ENCODE assay signal across 25 mouse cellular contexts in genomic region chr2:149812899-149813298, GRCm38 (mm10). TPM values are rescaled to one million over a fixed set of nuclear protein-coding genes. Genes with fewer than 3 reads are reported as not detected.
"Had no signal": no experiment of that assay in that cellular context is flagged by ENCODE, and none has a peak within 500 bp of the region (broad histone marks: within the 10 kb centered on the region; RNA-seq: fewer than 3 reads in every experiment).

No protein-coding gene starts in this region.

- ATAC-seq: midbrain, embryonic 13.5 days; midbrain, embryonic 16.5 days had no signal

- H3K4me2 ChIP-seq: lung, embryonic 14.5 days; midbrain, embryonic 13.5 days; neural tube, embryonic 13.5 days; neural tube, embryonic 15.5 days had no signal

- H3K27ac ChIP-seq: midbrain, embryonic 10.5 days; midbrain, embryonic 13.5 days; neural tube, embryonic 13.5 days; neural tube, embryonic 15.5 days had no signal

- H3K4me3 ChIP-seq: midbrain, embryonic 10.5 days; midbrain, embryonic 13.5 days; myocyte; neural tube, embryonic 13.5 days; neural tube, embryonic 15.5 days had no signal

- H3K9ac ChIP-seq: lung, embryonic 14.5 days; midbrain, embryonic 13.5 days; neural tube, embryonic 13.5 days; neural tube, embryonic 15.5 days had no signal

- H3K27me3 ChIP-seq: midbrain, embryonic 13.5 days; neural tube, embryonic 13.5 days; neural tube, embryonic 15.5 days had no signal

- H3K4me1 ChIP-seq: midbrain, embryonic 10.5 days; midbrain, embryonic 13.5 days; neural tube, embryonic 13.5 days; neural tube, embryonic 15.5 days had no signal

- DNase-seq: lung, adult 18-20 months; lung, embryonic 14.5 days; lung, postnatal 10 days; lung, postnatal 4 days; retina, postnatal 1 day; right cerebral cortex, adult 18-20 months; right cerebral cortex, postnatal 25 days; right cerebral cortex, postnatal 4 days; spleen, adult 18-20 months; thymus, adult 18-20 months; thymus, postnatal 14 days; thymus, postnatal 36 days had no signal

- H3K36me3 ChIP-seq: midbrain, embryonic 10.5 days; midbrain, embryonic 13.5 days; neural tube, embryonic 13.5 days; neural tube, embryonic 15.5 days had no signal

- H3K9me3 ChIP-seq: midbrain, embryonic 10.5 days; midbrain, embryonic 13.5 days; neural tube, embryonic 13.5 days; neural tube, embryonic 15.5 days had no signal

RNA-seq across cellular contexts. Expression of gene Syndig1, which starts 16.1 kb away (rescaled TPM):
- total RNA-seq: megakaryocyte, adult 5-6 weeks; megakaryocyte-erythroid progenitor cell, adult 5-6 weeks had no signal
- polyA plus RNA-seq: myocyte had no signal

RNA-seq across cellular contexts. Expression of gene C530025M09Rik, which starts 18.1 kb away (rescaled TPM):
- total RNA-seq: megakaryocyte, adult 5-6 weeks; megakaryocyte-erythroid progenitor cell, adult 5-6 weeks had no signal
- polyA plus RNA-seq: lung, embryonic 14.5 days; myocyte; neural tube, embryonic 11.5 days; small intestine, adult 2 months; stomach, embryonic 14.5 days; stomach, embryonic 16.5 days; thymus, postnatal 0 days had no signal
